ENCODE assay signal across 9 mouse cellular contexts in genomic region chr7:145221841-145222689, GRCm38 (mm10). TPM values are rescaled to one million over a fixed set of nuclear protein-coding genes. Genes with fewer than 3 reads are reported as not detected.
DNase-seq lines count a peak whose midpoint lies in the region; ATAC-seq lines count a peak whose summit lies in the region.
"Had no signal": no experiment of that assay in that cellular context is flagged by ENCODE, and none has a peak within 500 bp of the region (broad histone marks: within the 10 kb centered on the region; RNA-seq: fewer than 3 reads in every experiment).

No protein-coding gene starts in this region.

- H3K27me3 ChIP-seq in limb, embryonic 15.5 days, result no peaks in the 10 kb centered on the region

- ATAC-seq in limb, embryonic 15.5 days (ENCODE audit: insufficient number of reproducible peaks, low FRiP score, low TSS enrichment, low read depth), result peak; percentile 86
- no peak for ATAC-seq in monocyte, adult 5-6 weeks (replicated peaks; ENCODE audit: insufficient number of reproducible peaks, low FRiP score, low TSS enrichment, poor library complexity, severe bottlenecking)

- peak overlapping the region; percentile 81 for H3K27ac ChIP-seq in limb, embryonic 15.5 days
- H3K27ac ChIP-seq: midbrain, embryonic 12.5 days had no signal

- no peak overlapping the region for H3K9ac ChIP-seq in limb, embryonic 15.5 days
- H3K9ac ChIP-seq: midbrain, embryonic 12.5 days had no signal

- no peaks in the 10 kb centered on the region for H3K36me3 ChIP-seq in limb, embryonic 15.5 days
- H3K36me3 ChIP-seq: midbrain, embryonic 12.5 days had no signal

- WGBS in limb, embryonic 15.5 days, result 0% methylated on average over 2 of the region's 2 CpGs

- DNase-seq in left cerebral cortex, adult 18-20 months (ENCODE audit: low spot score in 2 of 2), result peak; percentile 55 to 66
- DNase-seq in left cerebral cortex, adult 11 months (ENCODE audit: low spot score), result no peak
- peak; percentile 28 for DNase-seq in adipocyte (ENCODE audit: low spot score)
- DNase-seq in frontal cortex, adult 2 months (ENCODE audit: extremely low spot score in 1 of 2, low spot score in 1 of 2), result peak; percentile 27 to 56
- peak; percentile 6 for DNase-seq in induced T-regulatory cell, adult 2 months (ENCODE audit: low read depth)
- DNase-seq in right cerebral cortex, postnatal 36 days (ENCODE audit: low spot score in 2 of 2), result peak; percentile 38 to 64

- peaks cover 28% of the 10 kb centered on the region for H3K4me1 ChIP-seq in limb, embryonic 15.5 days

- H3K9me3 ChIP-seq in limb, embryonic 15.5 days, result no peaks in the 10 kb centered on the region
- H3K9me3 ChIP-seq: midbrain, embryonic 12.5 days had no signal

- H3K4me3 ChIP-seq in limb, embryonic 15.5 days, result no peak overlapping the region
- H3K4me3 ChIP-seq: midbrain, embryonic 12.5 days had no signal

- H3K4me2 ChIP-seq in limb, embryonic 15.5 days, result no peak overlapping the region
- H3K4me2 ChIP-seq: midbrain, embryonic 12.5 days had no signal

RNA-seq across cellular contexts. Expression of gene 1810010D01Rik, which starts 14.1 kb away (rescaled TPM):
- under 1 TPM; 0.80 to 0.88 TPM for total RNA-seq in left cerebral cortex, adult 18-20 months (2021)
- 2.1 and 2.7 TPM in 2 replicates for polyA plus RNA-seq in frontal cortex, adult 2 months (2012; rRNA removed)
- 0.48 and 0.82 TPM in 2 replicates for polyA plus RNA-seq in limb, embryonic 15.5 days (2015; fragmentation: Nextera tagmentation; extraction: Ambion mirVana)
- total RNA-seq in monocyte, adult 5-6 weeks (2017), result 1.1 to 3.8 TPM in 2 of 3 replicates, not detected in the other
